Mouse (Mus musculus) lung, embryonic 16.5 days (tissue): ENCODE measurements at regions not wholly inside any gene's neighbourhood (a gene's known extent, or its start where the extent isn't known, plus 50 kb on each side); places are given as distances from the start of the nearest gene placed in this dataset.

Experiments
- ATAC-seq: fragments of 200-750 bp; cut with Nextera tagmentation; 2 replicates; pipeline ENCODE4 v1.8.0; 2017; ENCODE audit warnings: low read depth, mild to moderate bottlenecking, moderate library complexity
- H3K27ac ChIP-seq: fragments of 300-500 bp; sonication (generic); 2 replicates; pipeline ENCODE4 v1.5.1; 2014; ENCODE audit warnings: mild to moderate bottlenecking, control low read depth, low read length
- H3K27me3 ChIP-seq: fragments of 300-500 bp; sonication (generic); 2 replicates; pipeline ENCODE4 v1.6.1; 2014; ENCODE audit warnings: low read depth, low read length, mixed read lengths; ENCODE audit not compliant: control insufficient read depth, insufficient read depth
- H3K36me3 ChIP-seq: fragments of 300-500 bp; sonication (generic); 2 replicates; pipeline ENCODE4 v1.6.1; 2014; ENCODE audit warnings: low read length; ENCODE audit not compliant: control insufficient read depth, insufficient read depth
- H3K4me1 ChIP-seq: fragments of 300-500 bp; sonication (generic); replicated peaks from 2 replicates; pipeline ENCODE4 v1.6.1; 2014; ENCODE audit warnings: low read length, mixed read lengths; ENCODE audit not compliant: control insufficient read depth, insufficient read depth
- H3K4me2 ChIP-seq: fragments of 300-500 bp; sonication (generic); 2 replicates; pipeline ENCODE4 v1.6.1; 2014; ENCODE audit warnings: low read depth, low read length, control low read depth
- H3K4me3 ChIP-seq: fragments of 300-500 bp; sonication (generic); 2 replicates; pipeline ENCODE4 v1.5.1; 2014; ENCODE audit warnings: mild to moderate bottlenecking, low read length, control low read depth
- H3K9ac ChIP-seq: fragments of 300-500 bp; sonication (generic); 2 replicates; pipeline ENCODE4 v1.6.1; 2014; ENCODE audit warnings: low read length, control low read depth
- H3K9me3 ChIP-seq: fragments of 300-500 bp; sonication (generic); 2 replicates; pipeline ENCODE4 v1.6.1; 2016; ENCODE audit warnings: low read length; ENCODE audit not compliant: control insufficient read depth
- WGBS: fragments of 180-500 bp; shearing (Covaris S2); extraction: QIAGEN DNeasy Blood & Tissue Kit; methylation state at CpG from one replicate; pipeline ENCODE4 v1.1.7; 2014; 5-methylcytosine and 5-hydroxymethylcytosine counted together

GRCm38 (mm10) chr13:28756915-28757765 lies 196.4 kb downstream of the Sox4 start:
- ATAC-seq: peak; percentile 30
- Histone ChIP-seq H3K27me3 (no peaks in the 10 kb centered on the region), H3K36me3 (no peaks in the 10 kb centered on the region), H3K9ac (peak overlapping the region; percentile 36), H3K4me1 (peaks cover 37% of the 10 kb centered on the region), H3K4me2 (peak overlapping the region; percentile 71), H3K4me3 (peak overlapping the region; percentile 44; the same call in 1 of the 2 replicates), H3K9me3 (no peaks in the 10 kb centered on the region), H3K27ac (peak overlapping the region; percentile 98)
- WGBS: 21% methylated on average over 11 of the region's 11 CpGs

- ATAC-seq: no peak
- Histone ChIP-seq H3K27ac (no peak overlapping the region), H3K9ac (no peak overlapping the region), H3K4me3 (no peak overlapping the region), H3K4me1 (peaks cover 45% of the 10 kb centered on the region), H3K4me2 (no peak overlapping the region), H3K9me3 (no peaks in the 10 kb centered on the region), H3K27me3 (no peaks in the 10 kb centered on the region), H3K36me3 (no peaks in the 10 kb centered on the region)
- 54% methylated on average over 5 of the region's 5 CpGs for WGBS
Observed at GRCm38 (mm10) chr13:28754207-28754606, 199.3 kb downstream of the Sox4 start.

DNA sequence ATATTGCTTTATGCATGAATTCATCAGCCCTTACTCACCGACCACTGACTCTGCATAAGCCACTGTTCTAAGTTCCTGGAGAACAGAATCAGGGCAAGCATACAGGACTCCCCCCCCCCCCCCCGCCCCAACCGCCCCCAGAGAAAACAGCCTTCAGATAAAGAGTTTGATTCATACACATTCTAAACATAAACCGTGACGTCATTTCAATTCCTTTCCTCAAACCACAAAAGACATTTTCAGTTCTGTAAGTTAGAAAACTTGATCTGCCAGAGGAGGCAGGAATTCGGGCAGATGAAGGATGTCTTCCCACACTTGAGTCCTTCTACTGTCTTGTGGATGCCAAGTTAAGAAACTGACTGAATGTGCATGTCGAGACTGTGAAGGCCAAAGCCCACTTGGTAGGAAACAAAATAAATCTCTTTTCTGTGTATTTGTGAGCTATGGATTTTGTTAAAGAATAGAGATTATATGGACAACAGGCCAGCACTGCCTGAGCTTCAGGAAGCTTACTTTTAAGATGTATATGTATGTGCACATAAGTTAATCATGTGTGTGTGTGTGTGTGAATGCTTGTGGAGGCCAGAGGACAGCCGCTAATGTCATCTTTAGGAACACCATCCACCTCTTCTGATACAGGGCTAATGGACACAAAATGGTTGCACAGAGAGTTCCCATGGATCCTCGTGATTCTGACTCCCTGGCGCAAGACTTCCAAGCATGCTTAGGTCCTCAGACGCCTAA lies 202.4 kb downstream of the Sox4 start:
- peak; percentile 92 for ATAC-seq
- Histone ChIP-seq H3K4me2 (no peak overlapping the region), H3K9me3 (no peaks in the 10 kb centered on the region), H3K27ac (peak overlapping the region; percentile 67), H3K4me3 (no peak overlapping the region), H3K9ac (no peak overlapping the region), H3K27me3 (no peaks in the 10 kb centered on the region), H3K36me3 (no peaks in the 10 kb centered on the region), H3K4me1 (peaks cover 21% of the 10 kb centered on the region)
- WGBS: 53% methylated on average over 11 of the region's 11 CpGs

- no peaks in the 10 kb centered on the region for H3K9me3 ChIP-seq
- no peaks in the 10 kb centered on the region for H3K27me3 ChIP-seq
- H3K4me1 ChIP-seq: peaks cover 20% of the 10 kb centered on the region
- no peak overlapping the region for H3K4me3 ChIP-seq
- ATAC-seq: no peak
- WGBS: 14% methylated on average over 7 of the region's 7 CpGs
- H3K27ac ChIP-seq: peak overlapping the region; percentile 95
- H3K36me3 ChIP-seq: no peaks in the 10 kb centered on the region
- no peak overlapping the region for H3K9ac ChIP-seq
- no peak overlapping the region for H3K4me2 ChIP-seq
Observed at GRCm38 (mm10) chr13:28740158-28740670, 213.3 kb downstream of the Sox4 start.

DNA sequence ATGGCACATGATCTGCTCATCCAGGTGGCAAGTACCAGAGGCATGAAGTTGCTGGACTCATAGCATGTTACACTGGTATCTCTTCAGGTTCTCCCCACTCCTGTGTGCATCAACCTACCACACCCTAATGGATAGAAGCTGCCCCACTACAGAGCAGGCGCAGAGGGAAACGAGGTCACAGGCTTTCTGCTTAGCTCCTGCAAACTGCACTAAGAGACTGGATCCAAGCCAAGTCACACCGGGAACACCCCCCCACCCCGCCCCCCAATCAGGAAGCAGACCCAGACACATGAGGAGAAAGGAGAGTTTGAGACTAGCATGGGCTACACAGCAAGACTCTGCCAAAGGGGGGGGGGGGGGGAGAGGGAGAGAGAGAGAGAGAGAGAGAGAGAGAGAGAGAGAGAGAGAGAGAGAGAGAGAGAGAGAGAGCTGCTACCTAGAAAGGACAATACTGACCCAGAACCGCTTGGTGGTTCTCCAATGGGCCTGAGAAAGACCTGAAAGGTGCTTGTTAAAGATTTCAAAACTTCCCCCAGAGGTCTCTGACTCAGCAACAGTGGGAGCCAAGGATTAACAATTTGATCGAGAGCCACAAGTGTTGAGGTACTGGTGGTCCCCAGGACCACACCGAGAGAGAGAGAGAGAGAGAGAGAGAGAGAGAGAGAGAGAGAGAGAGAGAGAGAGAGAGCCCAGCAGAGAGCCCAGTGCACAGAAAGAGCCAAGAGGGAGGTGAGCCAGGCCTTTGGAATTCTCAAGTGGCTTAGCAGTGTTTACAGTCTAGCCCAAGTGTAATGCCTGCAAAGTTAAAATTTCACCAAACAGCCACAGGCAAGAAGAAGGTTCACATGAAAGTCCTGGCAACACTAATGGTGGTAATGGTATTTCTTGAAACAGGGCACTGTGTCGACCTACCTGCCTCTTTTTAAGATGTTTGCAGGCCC lies 215.1 kb downstream of the Sox4 start:
- ATAC-seq: peak; percentile 92
- WGBS: 22% methylated on average over 7 of the region's 8 CpGs

GRCm38 (mm10) chr13:28732475-28732874 lies 221.0 kb downstream of the Sox4 start:
- Histone ChIP-seq H3K4me3 (no peak overlapping the region), H3K36me3 (no peaks in the 10 kb centered on the region), H3K4me2 (no peak overlapping the region), H3K27me3 (no peaks in the 10 kb centered on the region), H3K4me1 (0 out of 2 replicates have a peak, but pooled peaks cover 3% of the 10 kb centered on the region), H3K27ac (no peak overlapping the region), H3K9me3 (no peaks in the 10 kb centered on the region), H3K9ac (no peak overlapping the region)
- no peak for ATAC-seq
- 48% methylated on average over 1 of the region's 1 CpGs for WGBS

More for the DNA sequence above, 215.1 kb downstream of the Sox4 start:
- Histone ChIP-seq H3K36me3 (no peaks in the 10 kb centered on the region), H3K4me2 (no peak overlapping the region), H3K9me3 (no peaks in the 10 kb centered on the region), H3K27ac (peak overlapping the region; percentile 95), H3K4me3 (no peak overlapping the region), H3K9ac (no peak overlapping the region), H3K27me3 (no peaks in the 10 kb centered on the region), H3K4me1 (peaks cover 20% of the 10 kb centered on the region)

DNA sequence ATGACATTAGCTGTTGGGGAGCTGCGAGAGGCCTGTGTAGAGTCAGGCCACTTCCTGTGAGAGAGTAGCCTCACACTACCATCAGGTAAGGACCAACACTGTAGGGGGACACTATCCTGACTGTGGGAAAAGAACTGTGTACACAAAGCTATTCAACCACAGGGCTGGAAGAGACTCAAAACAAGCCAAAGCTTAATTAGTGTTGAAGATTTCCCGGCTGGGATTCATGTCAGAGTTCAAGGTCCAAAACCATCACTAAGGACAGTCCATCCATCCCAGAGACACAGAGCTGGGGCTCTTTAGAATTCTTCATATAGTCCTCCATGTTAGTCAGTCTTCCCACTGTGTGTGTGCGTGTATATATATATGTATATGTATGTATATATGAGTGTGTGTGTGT lies 221.5 kb downstream of the Sox4 start:
- Histone ChIP-seq H3K4me2 (no peak overlapping the region), H3K27me3 (no peaks in the 10 kb centered on the region), H3K9me3 (no peaks in the 10 kb centered on the region), H3K9ac (no peak overlapping the region), H3K4me1 (0 out of 2 replicates have a peak, but pooled peaks cover 3% of the 10 kb centered on the region), H3K4me3 (no peak overlapping the region), H3K36me3 (no peaks in the 10 kb centered on the region), H3K27ac (no peak overlapping the region)
- ATAC-seq: no peak
- 69% methylated on average over 3 of the region's 3 CpGs for WGBS

GRCm38 (mm10) chr13:28730059-28730580 lies 223.4 kb downstream of the Sox4 start:
- Histone ChIP-seq H3K4me1 (0 out of 2 replicates have a peak, but pooled peaks cover 3% of the 10 kb centered on the region), H3K4me3 (no peak overlapping the region), H3K27me3 (no peaks in the 10 kb centered on the region), H3K9me3 (no peaks in the 10 kb centered on the region), H3K36me3 (no peaks in the 10 kb centered on the region), H3K9ac (no peak overlapping the region), H3K27ac (no peak overlapping the region), H3K4me2 (no peak overlapping the region)
- no peak for ATAC-seq
- WGBS: 76% methylated on average over 8 of the region's 8 CpGs
